Mouse (Mus musculus) G1E (cell line): ENCODE measurements at regions not wholly inside any gene's neighbourhood (a gene's known extent, or its start where the extent isn't known, plus 50 kb on each side); places are given as distances from the start of the nearest gene placed in this dataset.

Source experiments
- ATAC-seq: 2 replicates; pipeline ENCODE4 v1.8.0; 2016; ENCODE audit warnings: mild to moderate bottlenecking; ENCODE audit not compliant: insufficient number of reproducible peaks, poor library complexity, low FRiP score, severe bottlenecking; ENCODE audit errors: extremely low read depth
- DNase-seq: peaks from one replicate; pipeline ENCODE4 v3.0.0; 2012; ENCODE audit warnings: low spot score
- H3K27me3 ChIP-seq: 2 replicates; pipeline ENCODE4 v1.6.1; 2012; ENCODE audit warnings: mild to moderate bottlenecking, low read length, inconsistent platforms; ENCODE audit not compliant: insufficient read depth
- H3K36me3 ChIP-seq: replicated peaks from 2 replicates; pipeline ENCODE3; 2012; ENCODE audit warnings: mild to moderate bottlenecking, inconsistent platforms
- H3K4me1 ChIP-seq: 2 replicates; pipeline ENCODE4 v1.6.1; 2012; ENCODE audit warnings: low read depth, low read length, inconsistent platforms, mixed read lengths; ENCODE audit not compliant: insufficient read depth
- H3K4me3 ChIP-seq: 2 replicates; pipeline ENCODE4 v1.5.1; 2012; ENCODE audit warnings: low read depth, mild to moderate bottlenecking, inconsistent platforms, low read length, moderate library complexity, mixed read lengths
- H3K9me3 ChIP-seq: replicated peaks from 2 replicates; pipeline ENCODE4 v1.6.1; 2012; ENCODE audit warnings: inconsistent platforms
- CTCF ChIP-seq: IDR thresholded peaks from 2 replicates; pipeline ENCODE4 v1.5.1; 2012; ENCODE audit warnings: low read depth, low read length, inconsistent platforms, mixed read lengths
- GATA1 ChIP-seq: IDR thresholded peaks from 2 replicates; pipeline ENCODE4 v1.6.1; 2012; ENCODE audit warnings: borderline replicate concordance, low read length, inconsistent platforms, mixed read lengths
- GATA2 ChIP-seq: IDR thresholded peaks from 2 replicates; pipeline ENCODE4 v1.6.1; 2012; ENCODE audit warnings: low read depth, low read length, inconsistent platforms, borderline replicate concordance
- POLR2AphosphoS5 ChIP-seq: IDR thresholded peaks from 2 replicates; pipeline ENCODE4 v1.6.1; 2012; ENCODE audit warnings: low read depth, low read length, inconsistent platforms; ENCODE audit not compliant: insufficient replicate concordance
- TAL1 ChIP-seq: conservative IDR thresholded peaks from 2 replicates; pipeline ENCODE4 v1.6.1; 2012; ENCODE audit warnings: low read depth, low read length, inconsistent platforms, mixed read lengths

DNA sequence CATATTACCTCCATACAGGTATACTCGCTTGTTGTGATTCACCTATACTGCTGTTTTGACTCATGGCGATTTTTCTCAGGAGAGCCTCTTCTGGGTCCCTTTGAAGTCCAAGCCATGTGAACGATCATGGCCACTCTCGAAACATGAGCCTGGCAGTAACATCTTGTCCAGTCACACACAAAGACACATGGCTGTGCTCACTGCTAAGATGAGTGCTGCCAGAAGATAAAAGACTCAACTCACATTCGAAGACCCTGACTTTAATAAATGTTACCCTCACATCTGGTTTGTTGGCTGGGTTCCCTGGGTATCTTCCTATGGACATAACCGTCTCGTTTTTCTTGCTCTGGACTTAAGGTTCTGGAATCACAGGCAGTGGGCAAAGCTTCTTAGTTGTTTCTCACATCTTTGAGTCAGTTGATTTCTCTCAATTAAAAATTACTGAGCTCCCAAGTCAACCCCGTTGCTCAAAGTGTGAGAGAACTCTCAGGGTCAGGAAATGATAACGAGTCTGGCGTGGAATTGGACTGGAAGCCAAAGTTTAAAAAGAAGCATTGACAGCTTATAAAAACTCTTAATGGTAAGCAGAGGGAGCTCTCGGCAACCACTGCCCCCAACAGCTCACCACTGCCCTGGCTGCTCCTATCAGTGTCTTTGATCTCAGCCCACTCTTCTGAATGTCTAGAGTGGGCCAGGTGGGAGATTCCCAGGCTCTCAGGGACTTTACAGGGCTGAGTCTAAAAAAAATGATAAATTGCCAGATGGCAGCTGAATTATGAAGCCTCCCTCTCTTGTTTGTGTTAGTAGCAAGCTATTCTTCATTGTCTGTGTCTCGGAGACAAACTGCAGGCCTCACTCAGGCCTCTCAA lies 539.6 kb downstream of the Epha4 start:
- no peak for TF ChIP-seq CTCF
- TF ChIP-seq POLR2AphosphoS5 = no peak
- no peak for TF ChIP-seq TAL1
- Histone ChIP-seq H3K9me3 (peaks cover 32% of the 10 kb centered on the region), H3K4me1 (no peaks in the 10 kb centered on the region), H3K27me3 (no peaks in the 10 kb centered on the region), H3K36me3 (no peaks in the 10 kb centered on the region), H3K4me3 (no peak overlapping the region)
- no peak for DNase-seq
- no peak for ATAC-seq

DNA sequence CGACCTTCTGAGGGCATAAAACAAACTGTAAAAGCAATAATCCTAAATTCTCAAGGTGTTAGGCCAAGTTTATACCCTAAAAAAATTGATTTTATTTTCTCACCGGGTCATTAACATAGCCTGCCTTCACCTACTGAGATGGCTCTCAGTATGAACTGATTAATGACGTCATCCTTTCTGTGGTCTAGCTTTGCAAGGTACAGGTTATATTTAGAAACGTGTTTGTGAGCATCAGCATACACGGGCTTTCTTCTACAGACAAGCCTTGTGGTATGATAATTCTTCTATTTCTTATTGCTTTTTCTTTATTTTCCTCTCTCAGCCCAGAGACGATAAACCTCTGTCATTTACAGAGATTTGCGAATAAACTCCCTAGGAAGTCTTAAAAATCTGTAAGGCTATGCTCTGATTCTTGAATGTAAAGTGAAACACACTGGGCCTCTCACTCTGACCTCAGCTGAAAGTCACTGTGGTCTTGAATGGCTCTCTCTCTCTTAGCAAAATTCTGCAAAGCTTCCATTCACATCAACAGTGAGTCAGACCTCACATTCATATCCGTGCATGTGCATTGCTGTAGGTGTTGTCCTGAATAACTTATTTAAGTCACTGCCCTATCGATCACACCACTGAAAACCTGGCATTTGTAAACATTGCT lies 534.3 kb downstream of the Epha4 start:
- H3K4me1 ChIP-seq = no peaks in the 10 kb centered on the region
- no peak for TF ChIP-seq GATA2
- TF ChIP-seq TAL1 = no peak
- no peak for TF ChIP-seq POLR2AphosphoS5
- TF ChIP-seq GATA1 = no peak
- TF ChIP-seq CTCF = no peak
- peaks cover 17% of the 10 kb centered on the region for H3K9me3 ChIP-seq
- H3K4me3 ChIP-seq = no peak overlapping the region
- H3K36me3 ChIP-seq = no peaks in the 10 kb centered on the region
- ATAC-seq (no peak), DNase-seq (no peak)
- no peaks in the 10 kb centered on the region for H3K27me3 ChIP-seq

DNA sequence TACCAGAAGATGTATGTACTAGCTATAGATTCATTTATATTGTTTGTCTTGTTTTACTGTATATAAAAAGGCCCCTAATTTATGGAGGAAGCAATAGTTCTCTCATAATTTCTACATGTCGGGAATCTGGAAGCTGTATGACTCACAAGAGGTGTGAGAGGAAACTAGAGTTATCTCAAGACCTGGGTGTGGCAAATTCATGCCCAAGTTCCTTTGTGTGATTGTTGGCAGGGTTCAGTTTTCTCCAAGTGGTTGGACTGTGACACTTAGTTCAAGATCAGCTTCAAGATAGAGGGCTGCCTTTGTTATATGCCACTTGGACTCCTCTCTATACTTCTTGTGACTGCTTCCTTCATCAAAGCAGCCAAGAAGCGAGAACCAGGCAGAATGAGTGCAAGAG lies 521.1 kb downstream of the Epha4 start:
- DNase-seq (no peak), ATAC-seq (no peak)
- no peaks in the 10 kb centered on the region for H3K27me3 ChIP-seq
- peaks cover 14% of the 10 kb centered on the region for H3K9me3 ChIP-seq
- no peak overlapping the region for H3K4me3 ChIP-seq
- TF ChIP-seq CTCF (no peak), POLR2AphosphoS5 (no peak)
- no peaks in the 10 kb centered on the region for H3K4me1 ChIP-seq
- no peaks in the 10 kb centered on the region for H3K36me3 ChIP-seq

DNA sequence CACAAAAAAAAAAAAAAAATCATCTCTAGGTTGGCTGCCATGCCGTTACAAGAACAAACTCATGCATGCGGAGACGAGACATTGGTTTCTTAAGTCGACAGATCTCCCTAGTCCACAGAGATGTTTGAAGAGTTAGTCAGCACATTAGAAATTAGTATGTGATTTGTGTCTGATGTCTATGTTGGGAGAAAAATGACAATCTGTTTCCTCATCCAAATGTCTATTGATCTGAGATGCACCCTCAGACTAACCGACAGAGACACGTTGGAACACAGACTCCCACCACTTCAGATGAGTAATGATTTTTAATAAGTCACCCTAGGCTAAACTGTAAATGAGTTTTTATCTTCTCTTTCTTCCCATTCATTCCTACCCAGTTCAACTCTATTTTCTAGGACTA lies 506.9 kb downstream of the Epha4 start:
- ATAC-seq (no peak), DNase-seq (no peak)
- Histone ChIP-seq H3K36me3 (no peaks in the 10 kb centered on the region), H3K27me3 (no peaks in the 10 kb centered on the region), H3K4me1 (no peaks in the 10 kb centered on the region), H3K9me3 (peaks cover 29% of the 10 kb centered on the region), H3K4me3 (no peak overlapping the region)
- TF ChIP-seq CTCF = no peak
- no peak for TF ChIP-seq TAL1
- no peak for TF ChIP-seq GATA2
- no peak for TF ChIP-seq POLR2AphosphoS5
- TF ChIP-seq GATA1 = no peak

DNA sequence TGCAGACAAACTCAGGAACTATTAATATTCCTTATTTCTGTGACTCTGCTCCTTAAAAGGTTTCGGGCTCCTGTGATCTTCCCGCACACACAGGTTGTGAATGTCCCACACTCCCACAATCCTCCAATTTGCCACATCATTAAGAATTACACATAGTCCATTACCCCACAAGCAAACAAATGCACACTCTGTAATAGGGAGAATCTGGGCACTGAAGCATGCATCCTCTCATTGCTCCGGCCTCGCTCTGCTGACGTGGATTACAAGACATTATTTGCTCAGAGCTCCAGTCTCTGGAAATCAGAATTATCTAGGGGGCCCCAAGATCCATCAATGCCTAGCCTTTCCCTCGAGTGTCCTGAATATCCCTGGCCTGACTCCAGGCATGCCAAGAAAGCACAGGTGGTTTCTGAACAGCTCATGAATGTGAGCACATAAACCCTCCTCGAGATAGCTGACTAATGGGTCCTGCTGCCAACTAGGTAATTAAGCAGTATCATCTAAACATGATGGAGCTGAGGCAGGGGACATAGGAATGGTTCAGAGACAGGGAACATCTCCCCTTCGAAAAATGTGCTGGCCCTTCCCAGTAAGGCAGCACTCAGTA lies 504.2 kb downstream of the Epha4 start:
- Histone ChIP-seq H3K9me3 (peaks cover 25% of the 10 kb centered on the region), H3K27me3 (no peaks in the 10 kb centered on the region), H3K36me3 (no peaks in the 10 kb centered on the region), H3K4me1 (no peaks in the 10 kb centered on the region), H3K4me3 (no peak overlapping the region)
- DNase-seq (no peak), ATAC-seq (no peak)
- TF ChIP-seq POLR2AphosphoS5 = no peak
- no peak for TF ChIP-seq CTCF
- TF ChIP-seq TAL1 = no peak

DNA sequence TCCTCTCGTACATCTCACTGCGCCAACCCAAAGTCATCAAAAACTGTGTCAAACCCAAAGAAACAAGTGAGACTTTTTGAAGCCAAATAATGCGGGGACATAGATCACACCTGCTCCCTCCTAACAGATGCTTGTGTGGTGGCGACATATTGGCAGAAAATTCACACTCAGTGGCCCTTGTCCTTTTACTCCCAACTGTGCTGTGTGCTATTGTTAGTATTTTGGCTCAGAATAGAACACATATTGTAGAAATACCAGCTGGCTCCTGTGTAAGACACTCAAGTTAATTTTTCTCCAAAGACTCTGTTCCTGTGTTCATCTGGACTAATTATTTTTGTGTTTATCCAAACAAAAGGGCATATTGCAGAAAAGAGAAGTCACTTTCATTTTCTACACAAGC lies 487.2 kb downstream of the Epha4 start:
- ATAC-seq (no peak), DNase-seq (no peak)
- Histone ChIP-seq H3K4me3 (no peak overlapping the region), H3K36me3 (no peaks in the 10 kb centered on the region), H3K4me1 (no peaks in the 10 kb centered on the region), H3K9me3 (peaks cover 18% of the 10 kb centered on the region), H3K27me3 (no peaks in the 10 kb centered on the region)
- TF ChIP-seq CTCF (no peak), POLR2AphosphoS5 (no peak), GATA2 (no peak), TAL1 (no peak), GATA1 (no peak)
